Mouse (Mus musculus) MEL (cell line): ENCODE measurements at regions not wholly inside any gene's neighbourhood (a gene's known extent, or its start where the extent isn't known, plus 50 kb on each side); places are given as distances from the start of the nearest gene placed in this dataset.
A peak's percentile ranks its signal among the peaks of the same experiment; 100 is the strongest.

Experiments used
- DNase-seq: peaks from one replicate; pipeline ENCODE4 v3.0.0; 2011; ENCODE audit warnings: low read depth, low spot score
- H3K27ac ChIP-seq: 2 replicates; pipeline ENCODE4 v1.5.1; 2012; ENCODE audit warnings: low read depth, mild to moderate bottlenecking, control low read depth, low read length, moderate library complexity; ENCODE audit not compliant: control insufficient read depth
- H3K27me3 ChIP-seq, 2 experiments: fragments of 150-350 bp in 1 of 2; sonication (generic) in 1 of 2; 2 replicates each; pipeline ENCODE4 v1.6.1; 2012; ENCODE audit warnings: low read length in 2 of 2, mild to moderate bottlenecking in 2 of 2, improper control_type of control experiment in 1 of 2, moderate library complexity in 1 of 2; ENCODE audit not compliant: insufficient read depth in 2 of 2, control insufficient read depth in 1 of 2
- H3K36me3 ChIP-seq, 2 experiments: 2 replicates each; pipeline ENCODE4 v1.6.1; 2012 to 2014; ENCODE audit warnings: low read length in 2 of 2, improper control_type of control experiment in 1 of 2, inconsistent platforms in 1 of 2, mild to moderate bottlenecking in 1 of 2; ENCODE audit not compliant: insufficient read depth in 2 of 2, control insufficient read depth in 1 of 2
- H3K4me1 ChIP-seq, 2 experiments: fragments of 150-350 bp in 1 of 2; sonication (generic) in 1 of 2; 2 replicates each; pipeline ENCODE4 v1.6.1; 2012; ENCODE audit warnings: low read length in 2 of 2, improper control_type of control experiment in 1 of 2, mild to moderate bottlenecking in 1 of 2; ENCODE audit not compliant: insufficient read depth in 2 of 2, control insufficient read depth in 1 of 2
- H3K4me3 ChIP-seq, 2 experiments: fragments of 150-350 bp in 1 of 2; sonication (generic) in 1 of 2; 2 replicates each; pipeline ENCODE4 v1.5.1; 2012; ENCODE audit warnings: low read depth in 2 of 2, low read length in 2 of 2, mild to moderate bottlenecking in 2 of 2, moderate library complexity in 2 of 2, control low read depth in 1 of 2, improper control_type of control experiment in 1 of 2; ENCODE audit not compliant: control insufficient read depth in 1 of 2, insufficient read depth in 1 of 2
- H3K79me2 ChIP-seq: 2 replicates; pipeline ENCODE4 v1.6.1; 2012; ENCODE audit warnings: mild to moderate bottlenecking, low read length, moderate library complexity; ENCODE audit not compliant: control insufficient read depth, poor library complexity, insufficient read depth
- H3K9ac ChIP-seq: 2 replicates; pipeline ENCODE4 v1.6.1; 2012; ENCODE audit warnings: low read depth, mild to moderate bottlenecking, control low read depth, low read length, moderate library complexity; ENCODE audit not compliant: control insufficient read depth, poor library complexity, severe bottlenecking
- H3K9me3 ChIP-seq: fragments of 150-350 bp; sonication (generic); replicated peaks from 2 replicates; pipeline ENCODE4 v1.6.1; 2012; ENCODE audit warnings: mild to moderate bottlenecking, low read length, improper control_type of control experiment, moderate library complexity; ENCODE audit not compliant: insufficient read depth
- CHD1 ChIP-seq: IDR thresholded peaks from 2 replicates; pipeline ENCODE4 v1.6.1; 2012; ENCODE audit warnings: low read depth, mild to moderate bottlenecking, inconsistent platforms, low read length, improper control_type of control experiment
- CHD2 ChIP-seq: IDR thresholded peaks from 2 replicates; pipeline ENCODE4 v1.6.1; 2011; ENCODE audit warnings: low read length, improper control_type of control experiment
- CTCF ChIP-seq, 3 experiments: IDR thresholded peaks in 2 of 3; conservative IDR thresholded peaks in 1 of 3; 2 replicates each; pipeline ENCODE4 v1.5.1; 2011 to 2012; ENCODE audit warnings: low read length in 3 of 3, low read depth in 2 of 3, mild to moderate bottlenecking in 2 of 3, improper control_type of control experiment in 1 of 3, inconsistent platforms in 1 of 3, mixed read lengths in 1 of 3, moderate library complexity in 1 of 3; ENCODE audit not compliant: control insufficient read depth in 1 of 3, insufficient read depth in 1 of 3, poor library complexity in 1 of 3, severe bottlenecking in 1 of 3
- EP300 ChIP-seq, 2 experiments: IDR thresholded peaks; 2 replicates each; pipeline ENCODE4 v1.6.1; 2011; ENCODE audit warnings: improper control_type of control experiment in 2 of 2, low read length in 2 of 2, low read depth in 1 of 2, mild to moderate bottlenecking in 1 of 2
- ETS1 ChIP-seq: IDR thresholded peaks from 2 replicates; pipeline ENCODE4 v1.6.1; 2012; ENCODE audit warnings: low read depth, mild to moderate bottlenecking, inconsistent platforms, low read length, improper control_type of control experiment, moderate library complexity
- GABPA ChIP-seq: IDR thresholded peaks from 2 replicates; pipeline ENCODE4 v1.6.1; 2012; ENCODE audit warnings: low read depth, mild to moderate bottlenecking, inconsistent platforms, low read length, improper control_type of control experiment, moderate library complexity
- HCFC1 ChIP-seq: IDR thresholded peaks from 2 replicates; pipeline ENCODE4 v1.6.1; 2012; ENCODE audit warnings: low read depth, mild to moderate bottlenecking, inconsistent platforms, low read length, improper control_type of control experiment, moderate library complexity
- KAT2A ChIP-seq: conservative IDR thresholded peaks from 2 replicates; pipeline ENCODE4 v1.6.1; 2012; ENCODE audit warnings: low read depth, low read length, improper control_type of control experiment, inconsistent platforms
- MAX ChIP-seq: IDR thresholded peaks from 2 replicates; pipeline ENCODE4 v1.6.1; 2011; ENCODE audit warnings: low read length, improper control_type of control experiment
- MAZ ChIP-seq: IDR thresholded peaks from 2 replicates; pipeline ENCODE4 v1.6.1; 2012; ENCODE audit warnings: low read depth, mild to moderate bottlenecking, inconsistent platforms, low read length, improper control_type of control experiment
- MXI1 ChIP-seq: IDR thresholded peaks from 2 replicates; pipeline ENCODE4 v1.6.1; 2011; ENCODE audit warnings: mild to moderate bottlenecking, low read depth, low read length, improper control_type of control experiment
- MYB ChIP-seq: IDR thresholded peaks from 2 replicates; pipeline ENCODE4 v1.6.1; 2011; ENCODE audit warnings: mild to moderate bottlenecking, low read depth, low read length, improper control_type of control experiment
- MYC ChIP-seq: IDR thresholded peaks from 2 replicates; pipeline ENCODE4 v1.6.1; 2011; ENCODE audit warnings: low read depth, mild to moderate bottlenecking, low read length, improper control_type of control experiment, moderate library complexity
- NELFE ChIP-seq: IDR thresholded peaks from 2 replicates; pipeline ENCODE4 v1.6.1; 2011; ENCODE audit warnings: low read depth, low read length, improper control_type of control experiment
- POLR2AphosphoS5 ChIP-seq: IDR thresholded peaks from 2 replicates; pipeline ENCODE4 v1.6.1; 2012; ENCODE audit warnings: low read depth, borderline replicate concordance, mild to moderate bottlenecking, inconsistent platforms, low read length, moderate library complexity, mixed read lengths
- RAD21 ChIP-seq: IDR thresholded peaks from 2 replicates; pipeline ENCODE4 v1.6.1; 2011; ENCODE audit warnings: mild to moderate bottlenecking, low read depth, low read length, improper control_type of control experiment
- SIN3A ChIP-seq: IDR thresholded peaks from 2 replicates; pipeline ENCODE4 v1.6.1; 2012; ENCODE audit warnings: low read length, improper control_type of control experiment, inconsistent platforms
- SMC3 ChIP-seq: IDR thresholded peaks from 2 replicates; pipeline ENCODE4 v1.6.1; 2011; ENCODE audit warnings: low read depth, low read length, improper control_type of control experiment
- TAL1 ChIP-seq: IDR thresholded peaks from 2 replicates; pipeline ENCODE4 v1.6.1; 2012; ENCODE audit warnings: mild to moderate bottlenecking, inconsistent platforms, low read length, moderate library complexity, mixed read lengths
- TBP ChIP-seq: IDR thresholded peaks from 2 replicates; pipeline ENCODE4 v1.8.0; 2011; ENCODE audit warnings: low read depth, low read length, improper control_type of control experiment
- TCF12 ChIP-seq: IDR thresholded peaks from 2 replicates; pipeline ENCODE4 v1.6.1; 2014; ENCODE audit warnings: low read depth, mild to moderate bottlenecking, inconsistent platforms, low read length, improper control_type of control experiment, moderate library complexity
- UBTF ChIP-seq: IDR thresholded peaks from 2 replicates; pipeline ENCODE4 v1.6.1; 2012; ENCODE audit warnings: low read depth, mild to moderate bottlenecking, inconsistent platforms, low read length, improper control_type of control experiment, moderate library complexity, borderline replicate concordance; ENCODE audit not compliant: insufficient read depth
- USF1 ChIP-seq: IDR thresholded peaks from 2 replicates; pipeline ENCODE4 v1.6.1; 2014; ENCODE audit warnings: low read depth, mild to moderate bottlenecking, inconsistent platforms, low read length, improper control_type of control experiment, moderate library complexity
- ZKSCAN1 ChIP-seq: IDR thresholded peaks from 2 replicates; pipeline ENCODE4 v1.6.1; 2012; ENCODE audit warnings: low read depth, mild to moderate bottlenecking, inconsistent platforms, low read length, improper control_type of control experiment, moderate library complexity
- ZMIZ1 ChIP-seq: IDR thresholded peaks from 2 replicates; pipeline ENCODE4 v1.6.1; 2012; ENCODE audit warnings: low read depth, mild to moderate bottlenecking, inconsistent platforms, low read length, improper control_type of control experiment, moderate library complexity

- TF ChIP-seq TBP (no peak), TCF12 (no peak), ZMIZ1 (no peak), MXI1 (no peak), POLR2AphosphoS5 (no peak), MYB (no peak), MAZ (no peak), TAL1 (no peak), CHD2 (no peak), USF1 (no peak), EP300 (IDR thresholded peaks at IDR 0.05; ENCODE audit: low read depth in 1 of 2, low read length in 2 of 2) (no peak), SIN3A (no peak), HCFC1 (no peak), MAX (no peak), GABPA (no peak), SMC3 (no peak), KAT2A (no peak), NELFE (no peak), ZKSCAN1 (no peak), MYC (no peak)
- TF ChIP-seq, all 39 proteins: peak for 0
- DNase-seq, result no peak
- no peaks in the 10 kb centered on the region for H3K9me3 ChIP-seq
These were observed 88.8 kb downstream of the Bms1 start for GRCm38 (mm10) chr6:118330496-118330895.

GRCm38 (mm10) chr6:118327458-118327857 is 91.8 kb downstream of the Bms1 start:
- no peak overlapping the region for H3K27ac ChIP-seq
- H3K9ac ChIP-seq, result no peak overlapping the region

More at GRCm38 (mm10) chr6:118330496-118330895, 88.8 kb downstream of the Bms1 start:
- Histone ChIP-seq H3K36me3 (no peaks in the 10 kb centered on the region), H3K9ac (no peak overlapping the region), H3K4me3 (no peak overlapping the region), H3K4me1 (no peaks in the 10 kb centered on the region), H3K27me3 (no peaks in the 10 kb centered on the region; a peak in 1 of 4 replicates), H3K27ac (no peak overlapping the region), H3K79me2 (no peaks in the 10 kb centered on the region)

More at GRCm38 (mm10) chr6:118327458-118327857, 91.8 kb downstream of the Bms1 start:
- TF ChIP-seq RAD21, result peak; percentile 15; the same call in 1 of the 2 replicates
- peak; percentile 67 to 79 (median 69) for TF ChIP-seq CTCF (IDR thresholded peaks at IDR 0.05 in 2 of 3, conservative IDR thresholded peaks at IDR 0.05 in 1 of 3; ENCODE audit: control insufficient read depth in 1 of 3, insufficient read depth in 1 of 3, low read depth in 2 of 3, low read length in 3 of 3, poor library complexity in 1 of 3, severe bottlenecking in 1 of 3)
- TF ChIP-seq EP300 (IDR thresholded peaks at IDR 0.05; ENCODE audit: low read depth in 1 of 2, low read length in 2 of 2), result no peak
- no peak for TF ChIP-seq UBTF
- no peak for TF ChIP-seq ZKSCAN1
- TF ChIP-seq SMC3, result peak; percentile 46
- TF ChIP-seq CHD1, result no peak
- no peak for TF ChIP-seq ETS1
- Histone ChIP-seq H3K36me3 (no peaks in the 10 kb centered on the region), H3K4me1 (no peaks in the 10 kb centered on the region), H3K27me3 (no peaks in the 10 kb centered on the region; a peak in 1 of 4 replicates), H3K4me3 (no peak overlapping the region), H3K79me2 (no peaks in the 10 kb centered on the region), H3K9me3 (no peaks in the 10 kb centered on the region)
- peak; percentile 58 for DNase-seq
